Mouse (Mus musculus) lung, embryonic 16.5 days (tissue): ENCODE data around the gene Eif2b4. TPM values are rescaled to one million over a fixed set of nuclear protein-coding genes. Genes with fewer than 3 reads are reported as not detected.

ENCODE experiments used
- ATAC-seq: fragments of 200-750 bp; cut with Nextera tagmentation; 2 replicates; pipeline ENCODE4 v1.8.0; 2017; ENCODE audit warnings: low read depth, mild to moderate bottlenecking, moderate library complexity
- H3K27ac ChIP-seq: fragments of 300-500 bp; sonication (generic); 2 replicates; pipeline ENCODE4 v1.5.1; 2014; ENCODE audit warnings: mild to moderate bottlenecking, control low read depth, low read length
- H3K27me3 ChIP-seq: fragments of 300-500 bp; sonication (generic); 2 replicates; pipeline ENCODE4 v1.6.1; 2014; ENCODE audit warnings: low read depth, low read length, mixed read lengths; ENCODE audit not compliant: control insufficient read depth, insufficient read depth
- H3K36me3 ChIP-seq: fragments of 300-500 bp; sonication (generic); 2 replicates; pipeline ENCODE4 v1.6.1; 2014; ENCODE audit warnings: low read length; ENCODE audit not compliant: control insufficient read depth, insufficient read depth
- H3K4me1 ChIP-seq: fragments of 300-500 bp; sonication (generic); replicated peaks from 2 replicates; pipeline ENCODE4 v1.6.1; 2014; ENCODE audit warnings: low read length, mixed read lengths; ENCODE audit not compliant: control insufficient read depth, insufficient read depth
- H3K4me2 ChIP-seq: fragments of 300-500 bp; sonication (generic); 2 replicates; pipeline ENCODE4 v1.6.1; 2014; ENCODE audit warnings: low read depth, low read length, control low read depth
- H3K4me3 ChIP-seq: fragments of 300-500 bp; sonication (generic); 2 replicates; pipeline ENCODE4 v1.5.1; 2014; ENCODE audit warnings: mild to moderate bottlenecking, low read length, control low read depth
- H3K9ac ChIP-seq: fragments of 300-500 bp; sonication (generic); 2 replicates; pipeline ENCODE4 v1.6.1; 2014; ENCODE audit warnings: low read length, control low read depth
- H3K9me3 ChIP-seq: fragments of 300-500 bp; sonication (generic); 2 replicates; pipeline ENCODE4 v1.6.1; 2016; ENCODE audit warnings: low read length; ENCODE audit not compliant: control insufficient read depth
- WGBS: fragments of 180-500 bp; shearing (Covaris S2); extraction: QIAGEN DNeasy Blood & Tissue Kit; methylation state at CpG from one replicate; pipeline ENCODE4 v1.1.7; 2014; 5-methylcytosine and 5-hydroxymethylcytosine counted together
- polyA plus RNA-seq: library from polyadenylated mRNA; unstranded; fragments of >200 nt; fragmentation: Nextera tagmentation; extraction: Ambion mirVana; gene quantifications from 2 replicates; pipeline ENCODE4 v1.2.1, GENCODE M21; 2015

Gene Eif2b4
- polyA plus RNA-seq, 1 experiment from 2014 or later: 58.9 TPM

DNA sequence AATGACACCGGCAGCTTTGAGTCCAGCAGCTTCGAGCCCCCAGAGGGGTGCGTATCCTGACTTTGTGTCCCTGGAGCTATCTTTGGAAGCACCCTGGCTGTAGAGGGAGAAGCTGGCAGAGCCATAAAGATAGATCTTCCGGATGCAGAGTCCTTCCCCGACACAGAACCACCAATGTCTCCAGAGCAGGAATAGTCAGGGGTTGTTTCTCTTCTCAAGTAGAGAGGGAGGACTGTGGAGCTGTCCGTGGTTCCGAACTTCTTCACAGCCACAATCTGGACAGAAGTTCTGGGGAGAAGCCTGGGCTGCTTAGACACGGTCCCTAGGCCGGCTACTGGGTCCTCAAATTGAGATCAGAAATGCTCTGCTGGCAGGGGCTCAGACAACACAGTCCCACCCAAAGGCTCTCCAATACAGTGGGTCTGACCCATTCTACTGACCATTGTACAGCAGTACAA, 54.2 kb downstream of the Eif2b4 start:
- Histone ChIP-seq H3K9me3 (no peaks in the 10 kb centered on the region), H3K9ac (no peak overlapping the region), H3K4me2 (peak overlapping the region; percentile 11; the same call in 1 of the 2 replicates), H3K27me3 (peaks cover 55% of the 10 kb centered on the region), H3K4me1 (peaks cover 7% of the 10 kb centered on the region; the same call in 1 of the 2 replicates), H3K36me3 (peaks cover 6% of the 10 kb centered on the region), H3K4me3 (no peak overlapping the region; the same call in 1 of the 2 replicates), H3K27ac (no peak overlapping the region)
- 7% methylated on average over 9 of the region's 9 CpGs for WGBS
- 0 out of 2 replicates have a peak, but pooled peaks have one; percentile 20 for ATAC-seq

DNA sequence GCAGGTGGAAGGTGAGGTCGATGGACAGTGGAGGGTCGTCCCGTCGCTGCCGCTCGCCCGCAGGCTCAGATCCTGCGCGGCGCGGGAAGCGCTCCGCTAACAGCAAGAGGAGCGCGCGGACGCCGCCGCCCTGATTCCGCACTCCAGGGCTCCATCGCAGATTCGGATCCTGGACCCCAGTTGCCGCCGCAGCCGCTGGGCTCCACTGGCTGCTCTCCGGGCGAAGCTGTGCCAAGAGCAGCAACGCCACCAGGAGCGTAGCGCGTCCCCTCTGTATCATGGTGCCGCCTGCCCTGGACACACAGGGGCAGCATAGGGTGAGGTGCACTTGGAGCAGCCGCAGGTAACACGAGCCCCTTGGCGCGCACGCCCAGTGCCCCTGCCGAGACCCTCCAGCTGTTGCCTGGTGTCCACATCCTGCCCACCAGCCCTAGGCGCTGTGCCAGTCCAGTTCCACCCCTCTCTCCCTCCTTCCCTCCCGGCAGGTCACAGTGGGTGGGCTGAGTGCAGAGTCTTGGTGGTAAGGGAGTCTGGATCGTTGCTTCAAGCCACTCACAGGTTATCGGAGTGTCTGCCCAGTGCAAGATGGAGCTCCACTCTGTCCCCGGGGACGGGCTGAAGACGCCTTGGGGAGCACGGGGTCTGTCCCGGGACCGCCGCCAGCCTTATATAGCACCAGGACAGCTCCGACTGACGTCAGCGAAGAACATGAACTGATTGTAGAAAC, 54.8 kb downstream of the Eif2b4 start, which contains the start of gene Ucn:
Gene Ucn, minus strand, starts transcription at position 589 of the 727 bp plus-strand sequence.
- ATAC-seq: peak; percentile 43; the same call in 1 of the 2 replicates
- Histone ChIP-seq H3K9me3 (no peaks in the 10 kb centered on the region), H3K27me3 (peaks cover 56% of the 10 kb centered on the region), H3K4me2 (peak within 1 kb of the TSS; percentile 11), H3K27ac (no peak within 1 kb of the TSS), H3K4me1 (peaks cover 7% of the 10 kb centered on the region; the same call in 1 of the 2 replicates), H3K4me3 (peak within 1 kb of the TSS; percentile 14; the same call in 1 of the 2 replicates), H3K36me3 (peaks cover 4% of the 10 kb centered on the region; the same call in 1 of the 2 replicates), H3K9ac (no peak within 1 kb of the TSS)
- WGBS: 2% methylated on average over 48 of the region's 52 CpGs

DNA sequence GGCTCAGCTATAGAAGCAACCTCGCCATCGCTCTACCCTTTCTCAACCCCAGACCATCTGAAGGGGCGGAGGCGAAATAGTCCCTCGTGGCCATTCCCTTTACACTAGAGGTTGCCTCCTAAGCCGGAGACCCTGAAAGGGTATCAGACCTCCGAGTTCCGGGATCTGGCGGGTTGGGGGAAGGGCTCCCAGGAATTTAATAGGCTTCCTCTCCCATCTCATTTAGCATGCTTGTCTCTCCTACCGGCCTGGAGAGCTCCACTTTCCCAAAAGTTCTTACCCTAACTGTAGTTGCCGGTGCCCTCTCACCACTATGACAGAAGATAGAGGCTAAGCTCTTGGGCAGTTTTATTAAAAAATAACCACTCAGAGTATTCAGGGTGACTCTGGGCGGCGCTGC, 55.6 kb downstream of the Eif2b4 start:
- Histone ChIP-seq H3K9ac (no peak overlapping the region), H3K27me3 (peaks cover 56% of the 10 kb centered on the region), H3K36me3 (0 out of 2 replicates have a peak, but pooled peaks cover 2% of the 10 kb centered on the region), H3K9me3 (no peaks in the 10 kb centered on the region), H3K27ac (no peak overlapping the region), H3K4me2 (no peak overlapping the region), H3K4me1 (peaks cover 7% of the 10 kb centered on the region; the same call in 1 of the 2 replicates), H3K4me3 (no peak overlapping the region)
- WGBS: under 1% methylated on average over 13 of the region's 13 CpGs
- no peak for ATAC-seq

Other genes with a start within 250 kb of the Eif2b4 start
- 2.1 and 3.3 TPM in 2 replicates for gene Cgref1, start 247.8 kb downstream of the Eif2b4 start, polyA plus RNA-seq
- 125 and 129 TPM in 2 replicates for gene Preb, start 233.1 kb downstream of the Eif2b4 start, polyA plus RNA-seq
- gene Tcf23, start 224.8 kb downstream of the Eif2b4 start, polyA plus RNA-seq: 0.21 and 0.40 TPM in 2 replicates
- 170 and 172 TPM in 2 replicates for gene Atraid, start 145.1 kb downstream of the Eif2b4 start, polyA plus RNA-seq
- 6.1 and 8.2 TPM in 2 replicates for gene Slc5a6, start 144.5 kb downstream of the Eif2b4 start, polyA plus RNA-seq
- 19.8 and 23.7 TPM in 2 replicates for gene Cad, start 138.7 kb downstream of the Eif2b4 start, polyA plus RNA-seq
- gene Dnajc5g, start 87.1 kb downstream of the Eif2b4 start, polyA plus RNA-seq: not detected in 2 replicates
- gene Slc30a3, start 85.2 kb downstream of the Eif2b4 start, polyA plus RNA-seq: 0.25 and 0.54 TPM in 2 replicates
- gene Trim54, start 76.7 kb downstream of the Eif2b4 start, polyA plus RNA-seq: 0.65 and 2.3 TPM in 2 replicates
- not detected in 2 replicates for gene Ucn, start 54.6 kb downstream of the Eif2b4 start, polyA plus RNA-seq
- 59.0 and 61.3 TPM in 2 replicates for gene Mpv17, start 39.2 kb downstream of the Eif2b4 start, polyA plus RNA-seq
- gene Gm29609, start 13.5 kb downstream of the Eif2b4 start, polyA plus RNA-seq: 1.5 and 1.9 TPM in 2 replicates
- 72.4 and 78.2 TPM in 2 replicates for gene Gtf3c2, start 13.3 kb downstream of the Eif2b4 start, polyA plus RNA-seq
- 144 and 145 TPM in 2 replicates for gene Snx17, start 203 bp downstream of the Eif2b4 start, polyA plus RNA-seq
- 5.8 and 6.6 TPM in 2 replicates for gene Zfp513, start 8.9 kb upstream of the Eif2b4 start, polyA plus RNA-seq
- gene Ppm1g, start 27.3 kb upstream of the Eif2b4 start, polyA plus RNA-seq: 122 and 126 TPM in 2 replicates
- 152 and 162 TPM in 2 replicates for gene Nrbp1, start 47.4 kb upstream of the Eif2b4 start, polyA plus RNA-seq
- gene Gm9970, start 47.8 kb upstream of the Eif2b4 start, polyA plus RNA-seq: 0.57 and 0.60 TPM in 2 replicates
- gene Krtcap3, start 58.3 kb upstream of the Eif2b4 start, polyA plus RNA-seq: 38.9 and 40.8 TPM in 2 replicates
- 41.6 and 44.3 TPM in 2 replicates for gene Ift172, start 97.7 kb upstream of the Eif2b4 start, polyA plus RNA-seq
- gene Fndc4, start 102.7 kb upstream of the Eif2b4 start, polyA plus RNA-seq: 28.7 and 34.5 TPM in 2 replicates
- 0.38 and 1.0 TPM in 2 replicates for gene Gckr, start 104.0 kb upstream of the Eif2b4 start, polyA plus RNA-seq